Mouse (Mus musculus) heart, postnatal 0 days (tissue): ENCODE results near the gene D1Ertd622e. TPM values are rescaled to one million over a fixed set of nuclear protein-coding genes. Genes with fewer than 3 reads are reported as not detected.

Experiments used
- ATAC-seq: fragments of 200-750 bp; cut with Nextera tagmentation; 2 replicates; pipeline ENCODE4 v1.8.0; 2017; ENCODE audit warnings: low read depth, moderate number of reproducible peaks, moderate library complexity; ENCODE audit not compliant: insufficient read depth
- DNase-seq: peaks from one replicate; pipeline ENCODE4 v3.0.0-alpha.2; 2016; ENCODE audit warnings: low spot score
- H3K27ac ChIP-seq: fragments of 300-500 bp; sonication (generic); 2 replicates; pipeline ENCODE4 v1.5.1; 2014; ENCODE audit warnings: low read depth, mild to moderate bottlenecking
- H3K27me3 ChIP-seq: fragments of 300-500 bp; sonication (generic); 2 replicates; pipeline ENCODE4 v1.6.1; 2014; ENCODE audit warnings: low read length, mixed read lengths; ENCODE audit not compliant: control insufficient read depth, insufficient read depth
- H3K36me3 ChIP-seq: fragments of 300-500 bp; sonication (generic); replicated peaks from 2 replicates; pipeline ENCODE4 v1.6.1; 2014; ENCODE audit warnings: low read length, mixed read lengths; ENCODE audit not compliant: control insufficient read depth, insufficient read depth
- H3K4me1 ChIP-seq: fragments of 300-500 bp; sonication (generic); 2 replicates; pipeline ENCODE4 v1.6.1; 2014; ENCODE audit warnings: antibody characterized with exemption; ENCODE audit not compliant: control insufficient read depth, insufficient read depth
- H3K4me2 ChIP-seq: fragments of 300-500 bp; sonication (generic); 2 replicates; pipeline ENCODE4 v1.6.1; 2014; ENCODE audit warnings: low read depth, mild to moderate bottlenecking, low read length, moderate library complexity
- H3K4me3 ChIP-seq: fragments of 300-500 bp; sonication (generic); 2 replicates; pipeline ENCODE4 v1.5.1; 2014; ENCODE audit warnings: low read depth, low read length
- H3K9ac ChIP-seq: fragments of 300-500 bp; sonication (generic); replicated peaks from 2 replicates; pipeline ENCODE4 v1.6.1; 2014; ENCODE audit warnings: low read depth, low read length, mixed read lengths
- H3K9me3 ChIP-seq: fragments of 300-500 bp; sonication (generic); replicated peaks from 2 replicates; pipeline ENCODE4 v1.6.1; 2016; ENCODE audit warnings: low read length; ENCODE audit not compliant: control insufficient read depth
- CTCF ChIP-seq: IDR thresholded peaks from 2 replicates; pipeline ENCODE4 v1.5.1; 2016; ENCODE audit warnings: antibody characterized with exemption, control low read depth, low read depth
- EP300 ChIP-seq: IDR thresholded peaks from 2 replicates; pipeline ENCODE4 v1.6.1; 2016; ENCODE audit warnings: antibody characterized with exemption, low read depth
- WGBS: fragments of 180-500 bp; shearing (Covaris S2); extraction: QIAGEN DNeasy Blood & Tissue Kit; methylation state at CpG from one replicate; pipeline ENCODE4 v1.1.7; 2014; 5-methylcytosine and 5-hydroxymethylcytosine counted together
- polyA plus RNA-seq: library from polyadenylated mRNA; unstranded; fragments of >200 nt; fragmentation: Nextera tagmentation; extraction: Ambion mirVana; gene quantifications from 2 replicates; pipeline ENCODE4 v1.2.1, GENCODE M21; 2015
- total RNA-seq: library from RNA; depleted of rRNA; stranded (reverse); fragments of >200 nt; gene quantifications from 2 replicates; pipeline ENCODE4 v1.2.3, GENCODE M21; 2014; ENCODE audit warnings: low replicate concordance; rRNA removed

Gene D1Ertd622e
- total and polyA plus RNA-seq, 2 experiments from 2014 or later = 2.2 to 5.3 TPM

DNA sequence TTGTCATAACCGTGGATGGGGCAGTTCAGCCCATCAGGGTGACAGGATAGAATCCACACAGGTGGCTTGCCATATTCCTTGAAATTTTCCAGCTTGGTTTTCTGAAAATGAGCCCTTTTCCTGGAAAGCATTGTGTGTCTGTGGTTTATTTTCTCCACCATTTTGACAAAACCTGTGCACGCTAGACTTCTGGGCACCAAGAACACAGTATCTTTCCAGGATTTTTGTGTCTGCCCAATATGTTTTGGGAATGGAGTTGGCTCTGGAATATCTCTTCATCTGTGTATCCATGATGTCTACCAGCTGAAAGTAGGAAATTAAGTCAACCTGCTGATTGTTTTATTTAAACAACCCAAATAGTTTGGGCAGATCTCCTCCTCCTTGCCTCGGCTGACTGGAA lies 99.0 kb downstream of the D1Ertd622e start:
- no peaks in the 10 kb centered on the region for H3K27me3 ChIP-seq
- H3K4me3 ChIP-seq = no peak overlapping the region
- no peak for TF ChIP-seq CTCF
- TF ChIP-seq EP300 = no peak
- H3K27ac ChIP-seq = no peak overlapping the region
- no peaks in the 10 kb centered on the region for H3K36me3 ChIP-seq
- H3K4me1 ChIP-seq = no peaks in the 10 kb centered on the region
- H3K9ac ChIP-seq = no peak overlapping the region
- DNase-seq (no peak), ATAC-seq (no peak)
- 83% methylated on average over 3 of the region's 3 CpGs for WGBS
- H3K9me3 ChIP-seq = no peaks in the 10 kb centered on the region
- no peak overlapping the region for H3K4me2 ChIP-seq

Other genes starting within 250 kb of the D1Ertd622e start
- gene Gin1, start 108.1 kb upstream of the D1Ertd622e start, total RNA-seq = 0.80 and 1.6 TPM in 2 replicates
- 21.3 and 22.7 TPM in 2 replicates for gene Gin1, start 108.1 kb upstream of the D1Ertd622e start, polyA plus RNA-seq
- 68.0 and 75.2 TPM in 2 replicates for gene Ppip5k2, start 108.3 kb upstream of the D1Ertd622e start, total RNA-seq
- gene Ppip5k2, start 108.3 kb upstream of the D1Ertd622e start, polyA plus RNA-seq = 42.4 and 44.8 TPM in 2 replicates